In genomic region chr5:76574251-76574650, GRCm38 (mm10) we compare ENCODE assay signal across 23 mouse cellular contexts. TPM values are rescaled to one million over a fixed set of nuclear protein-coding genes. Genes with fewer than 3 reads are reported as not detected.
DNase-seq lines count a peak whose midpoint lies in the region; ATAC-seq and TF ChIP-seq lines count a peak whose summit lies in the region.
"Had no signal": no experiment of that assay in that cellular context is flagged by ENCODE, and none has a peak within 500 bp of the region (broad histone marks: within the 10 kb centered on the region; RNA-seq: fewer than 3 reads in every experiment).

No protein-coding gene starts in this region.

- H3K27me3 ChIP-seq in liver, embryonic 14.5 days (ENCODE audit: control insufficient read depth, insufficient read depth, low read length): no peaks in the 10 kb centered on the region
- H3K27me3 ChIP-seq in liver, embryonic 12.5 days (replicated peaks): no peaks in the 10 kb centered on the region
- no peaks in the 10 kb centered on the region for H3K27me3 ChIP-seq in ES-Bruce4 (ENCODE audit: control insufficient read depth, insufficient read depth, low read length, poor library complexity, severe bottlenecking)
- H3K27me3 ChIP-seq in forebrain, postnatal 0 days (ENCODE audit: insufficient read depth, low read length): no peaks in the 10 kb centered on the region
- H3K27me3 ChIP-seq: embryonic facial prominence, embryonic 12.5 days; forebrain, embryonic 12.5 days; hindbrain, embryonic 15.5 days; intestine, embryonic 15.5 days had no signal

- TF ChIP-seq CTCF in liver, embryonic 14.5 days (IDR thresholded peaks at IDR 0.05; ENCODE audit: low read depth): peak; percentile 16; the same call in 1 of the 2 replicates
- TF ChIP-seq CTCF in ES-Bruce4 (IDR thresholded peaks at IDR 0.05; ENCODE audit: low read depth, low read length): peak; percentile 51
- no peak for TF ChIP-seq CTCF in forebrain, postnatal 0 days (IDR thresholded peaks at IDR 0.05; ENCODE audit: low read depth)

- 60% methylated on average over 7 of the region's 7 CpGs for WGBS in liver, embryonic 14.5 days (ENCODE audit: insufficient replicate concordance)
- WGBS in liver, embryonic 12.5 days (ENCODE audit: insufficient replicate concordance): 65% methylated on average over 7 of the region's 7 CpGs
- 75% methylated on average over 7 of the region's 7 CpGs for WGBS in forebrain, postnatal 0 days

- H3K9me3 ChIP-seq in liver, embryonic 14.5 days (ENCODE audit: control insufficient read depth, low read length): no peaks in the 10 kb centered on the region
- peaks cover 5% of the 10 kb centered on the region for H3K9me3 ChIP-seq in liver, embryonic 12.5 days (replicated peaks)
- H3K9me3 ChIP-seq in ES-Bruce4 (replicated peaks; ENCODE audit: control insufficient read depth, insufficient read depth, low read length, poor library complexity, severe bottlenecking): 0 out of 2 replicates have a peak, but pooled peaks cover 4% of the 10 kb centered on the region
- H3K9me3 ChIP-seq in forebrain, postnatal 0 days (ENCODE audit: low read length): no peaks in the 10 kb centered on the region
- H3K9me3 ChIP-seq: forebrain, embryonic 12.5 days; heart, embryonic 10.5 days; hindbrain, embryonic 15.5 days; intestine, embryonic 15.5 days; limb, embryonic 10.5 days had no signal

- H3K36me3 ChIP-seq in liver, embryonic 14.5 days (replicated peaks; ENCODE audit: control insufficient read depth, insufficient read depth, low read depth): peaks cover 4% of the 10 kb centered on the region
- H3K36me3 ChIP-seq in liver, embryonic 12.5 days: peaks cover 16% of the 10 kb centered on the region
- H3K36me3 ChIP-seq in ES-Bruce4 (ENCODE audit: control insufficient read depth, insufficient read depth, low read length, poor library complexity, severe bottlenecking): peaks cover 6% of the 10 kb centered on the region
- peaks cover 19% of the 10 kb centered on the region for H3K36me3 ChIP-seq in forebrain, postnatal 0 days (ENCODE audit: insufficient read depth)

- H3K9ac ChIP-seq in liver, embryonic 14.5 days (replicated peaks): no peak overlapping the region
- H3K9ac ChIP-seq in liver, embryonic 12.5 days: no peak overlapping the region
- no peak overlapping the region for H3K9ac ChIP-seq in ES-Bruce4 (ENCODE audit: low read depth, poor library complexity, severe bottlenecking)
- no peak overlapping the region for H3K9ac ChIP-seq in forebrain, postnatal 0 days
- H3K9ac ChIP-seq: embryonic facial prominence, embryonic 12.5 days; forebrain, embryonic 12.5 days; hindbrain, embryonic 15.5 days; intestine, embryonic 15.5 days; liver, postnatal 0 days had no signal

- peak; percentile 7 for DNase-seq in adrenal gland, postnatal 10 days
- DNase-seq in adrenal gland, adult 8-10 months: no peak
- DNase-seq in liver, embryonic 14.5 days (ENCODE audit: low read depth in 3 of 3, low spot score in 3 of 3): no peak
- peak; percentile 62 for DNase-seq in ZHBTc4 (ENCODE audit: low read depth, low spot score)
- no peak for DNase-seq in cerebellum, postnatal 25 days
- DNase-seq in forebrain, postnatal 0 days: no peak
- DNase-seq: cerebellum, adult 11 months; cerebellum, adult 9-11 months; kidney, adult 8-10 months; kidney, postnatal 10 days; liver; liver, postnatal 0 days; lung, postnatal 10 days; thymus, postnatal 25 days had no signal

- ATAC-seq in liver, embryonic 14.5 days (ENCODE audit: insufficient read depth): no peak
- ATAC-seq in liver, embryonic 12.5 days: no peak
- ATAC-seq in forebrain, postnatal 0 days: no peak
- ATAC-seq: intestine, embryonic 15.5 days; liver, postnatal 0 days had no signal

- no peak overlapping the region for H3K4me2 ChIP-seq in liver, embryonic 14.5 days (ENCODE audit: low read depth)
- no peak overlapping the region for H3K4me2 ChIP-seq in liver, embryonic 12.5 days
- H3K4me2 ChIP-seq in forebrain, postnatal 0 days (ENCODE audit: low read depth): no peak overlapping the region
- H3K4me2 ChIP-seq: embryonic facial prominence, embryonic 12.5 days; forebrain, embryonic 12.5 days; hindbrain, embryonic 15.5 days; intestine, embryonic 15.5 days; midbrain, embryonic 11.5 days had no signal

- no peaks in the 10 kb centered on the region for H3K4me1 ChIP-seq in liver, embryonic 14.5 days (replicated peaks; ENCODE audit: control insufficient read depth in 2 of 2, insufficient read depth in 2 of 2, low read length in 1 of 2)
- no peaks in the 10 kb centered on the region for H3K4me1 ChIP-seq in liver, embryonic 12.5 days
- H3K4me1 ChIP-seq in ES-Bruce4 (ENCODE audit: control insufficient read depth, insufficient read depth, low read length): no peaks in the 10 kb centered on the region
- H3K4me1 ChIP-seq in forebrain, postnatal 0 days (ENCODE audit: insufficient read depth): no peaks in the 10 kb centered on the region
- H3K4me1 ChIP-seq: embryonic facial prominence, embryonic 12.5 days; forebrain, embryonic 12.5 days; heart, embryonic 10.5 days; hindbrain, embryonic 15.5 days; intestine, embryonic 15.5 days had no signal

- no peak overlapping the region for H3K27ac ChIP-seq in liver, embryonic 14.5 days
- H3K27ac ChIP-seq in liver, embryonic 12.5 days: no peak overlapping the region
- no peak overlapping the region for H3K27ac ChIP-seq in ES-Bruce4 (ENCODE audit: insufficient read depth, low read length)
- no peak overlapping the region for H3K27ac ChIP-seq in forebrain, postnatal 0 days (ENCODE audit: low read depth, low read length)
- H3K27ac ChIP-seq: embryonic facial prominence, embryonic 12.5 days; forebrain, embryonic 12.5 days; heart, embryonic 10.5 days; hindbrain, embryonic 15.5 days; intestine, embryonic 15.5 days; limb, embryonic 10.5 days had no signal

- H3K4me3 ChIP-seq in liver, embryonic 14.5 days (ENCODE audit: insufficient read depth in 1 of 2, low read depth in 2 of 2, low read length in 2 of 2): no peak overlapping the region
- no peak overlapping the region for H3K4me3 ChIP-seq in liver, embryonic 12.5 days
- H3K4me3 ChIP-seq in ES-Bruce4 (ENCODE audit: low read depth, low read length): no peak overlapping the region
- H3K4me3 ChIP-seq in forebrain, postnatal 0 days (ENCODE audit: low read depth, low read length): no peak overlapping the region
- H3K4me3 ChIP-seq: embryonic facial prominence, embryonic 12.5 days; forebrain, embryonic 12.5 days; heart, embryonic 10.5 days; hindbrain, embryonic 15.5 days; intestine, embryonic 15.5 days; limb, embryonic 10.5 days had no signal

- no peak for TF ChIP-seq EP300 in liver, embryonic 14.5 days (IDR thresholded peaks at IDR 0.05; ENCODE audit: low read depth)
- TF ChIP-seq EP300 in ES-Bruce4 (IDR thresholded peaks at IDR 0.05; ENCODE audit: insufficient read depth, low read depth, low read length): no peak

- TF ChIP-seq POLR2A in ES-Bruce4 (IDR thresholded peaks at IDR 0.05; ENCODE audit: insufficient read depth, low read length): no peak

RNA-seq across cellular contexts. Expression of gene Cep135, which starts 14.2 kb away (rescaled TPM):
- total RNA-seq in adrenal gland, postnatal 10 days (2021): 1 to 10 TPM; 5.7 to 6.8 TPM
- total RNA-seq in adrenal gland, adult 8-10 months (2022): 1 to 10 TPM; 3.7 to 7.3 (median 5.6) TPM
- 1.9 and 4.3 TPM in 2 replicates for polyA plus RNA-seq in liver, embryonic 14.5 days (2012; rRNA removed)
- 4.9 TPM in 2 replicates for polyA plus RNA-seq in liver, embryonic 14.5 days (2014; fragmentation: Nextera tagmentation; extraction: Ambion mirVana)
- 6.1 and 6.5 TPM in 2 replicates for polyA plus RNA-seq in liver, embryonic 12.5 days (2016; fragmentation: Nextera tagmentation; extraction: Ambion mirVana)
- polyA plus RNA-seq in ES-Bruce4 (2011; ENCODE audit: insufficient read depth, insufficient read length, low read depth, missing spikeins): 8.4 and 10.8 TPM in 2 replicates
- 6.2 and 8.3 TPM in 2 replicates for total RNA-seq in forebrain, postnatal 0 days (2014; rRNA removed)
- 1.6 and 2.8 TPM in 2 replicates for polyA plus RNA-seq in forebrain, postnatal 0 days (2015; fragmentation: Nextera tagmentation; extraction: Ambion mirVana)

RNA-seq across cellular contexts. Expression of gene Exoc1, which starts 45.1 kb away (rescaled TPM):
- total RNA-seq in adrenal gland, postnatal 10 days (2021): 10 to 100 TPM; 27.0 to 45.6 TPM
- 100 to 1,000 TPM in 1 of 4 experiments, 10 to 100 TPM in 3; 56.2 to 101 (median 72.2) TPM for total RNA-seq in adrenal gland, adult 8-10 months (2022)
- polyA plus RNA-seq in liver, embryonic 14.5 days (2012; rRNA removed): 8.7 and 15.7 TPM in 2 replicates
- polyA plus RNA-seq in liver, embryonic 14.5 days (2014; fragmentation: Nextera tagmentation; extraction: Ambion mirVana): 8.1 and 10.0 TPM in 2 replicates
- 16.3 and 19.0 TPM in 2 replicates for polyA plus RNA-seq in liver, embryonic 12.5 days (2016; fragmentation: Nextera tagmentation; extraction: Ambion mirVana)
- 41.6 and 48.5 TPM in 2 replicates for polyA plus RNA-seq in ES-Bruce4 (2011; ENCODE audit: insufficient read depth, insufficient read length, low read depth, missing spikeins)
- total RNA-seq in forebrain, postnatal 0 days (2014; rRNA removed): 81.7 and 96.2 TPM in 2 replicates
- 35.5 and 48.9 TPM in 2 replicates for polyA plus RNA-seq in forebrain, postnatal 0 days (2015; fragmentation: Nextera tagmentation; extraction: Ambion mirVana)

Comparison
In these comparisons a context has a peak if more than half of its experiments do, and no peak if none do; other contexts are left out.
1. DNase-seq: peak in adrenal gland, postnatal 10 days (single experiment) and ZHBTc4 (single experiment); none in adrenal gland, adult 8-10 months (single experiment), liver, embryonic 14.5 days (0 of 3), cerebellum, postnatal 25 days (0 of 2) and forebrain, postnatal 0 days (single experiment).